Mouse (Mus musculus) heart, postnatal 0 days (tissue): ENCODE measurements around the gene Spint1. TPM values are rescaled to one million over a fixed set of nuclear protein-coding genes. Genes with fewer than 3 reads are reported as not detected.

Experiments
- ATAC-seq: fragments of 200-750 bp; cut with Nextera tagmentation; 2 replicates; pipeline ENCODE4 v1.8.0; 2017; ENCODE audit warnings: low read depth, moderate number of reproducible peaks, moderate library complexity; ENCODE audit not compliant: insufficient read depth
- DNase-seq: peaks from one replicate; pipeline ENCODE4 v3.0.0-alpha.2; 2016; ENCODE audit warnings: low spot score
- H3K27ac ChIP-seq: fragments of 300-500 bp; sonication (generic); 2 replicates; pipeline ENCODE4 v1.5.1; 2014; ENCODE audit warnings: low read depth, mild to moderate bottlenecking
- H3K27me3 ChIP-seq: fragments of 300-500 bp; sonication (generic); 2 replicates; pipeline ENCODE4 v1.6.1; 2014; ENCODE audit warnings: low read length, mixed read lengths; ENCODE audit not compliant: control insufficient read depth, insufficient read depth
- H3K36me3 ChIP-seq: fragments of 300-500 bp; sonication (generic); replicated peaks from 2 replicates; pipeline ENCODE4 v1.6.1; 2014; ENCODE audit warnings: low read length, mixed read lengths; ENCODE audit not compliant: control insufficient read depth, insufficient read depth
- H3K4me1 ChIP-seq: fragments of 300-500 bp; sonication (generic); 2 replicates; pipeline ENCODE4 v1.6.1; 2014; ENCODE audit warnings: antibody characterized with exemption; ENCODE audit not compliant: control insufficient read depth, insufficient read depth
- H3K4me2 ChIP-seq: fragments of 300-500 bp; sonication (generic); 2 replicates; pipeline ENCODE4 v1.6.1; 2014; ENCODE audit warnings: low read depth, mild to moderate bottlenecking, low read length, moderate library complexity
- H3K4me3 ChIP-seq: fragments of 300-500 bp; sonication (generic); 2 replicates; pipeline ENCODE4 v1.5.1; 2014; ENCODE audit warnings: low read depth, low read length
- H3K9ac ChIP-seq: fragments of 300-500 bp; sonication (generic); replicated peaks from 2 replicates; pipeline ENCODE4 v1.6.1; 2014; ENCODE audit warnings: low read depth, low read length, mixed read lengths
- H3K9me3 ChIP-seq: fragments of 300-500 bp; sonication (generic); replicated peaks from 2 replicates; pipeline ENCODE4 v1.6.1; 2016; ENCODE audit warnings: low read length; ENCODE audit not compliant: control insufficient read depth
- CTCF ChIP-seq: IDR thresholded peaks from 2 replicates; pipeline ENCODE4 v1.5.1; 2016; ENCODE audit warnings: antibody characterized with exemption, control low read depth, low read depth
- EP300 ChIP-seq: IDR thresholded peaks from 2 replicates; pipeline ENCODE4 v1.6.1; 2016; ENCODE audit warnings: antibody characterized with exemption, low read depth
- WGBS: fragments of 180-500 bp; shearing (Covaris S2); extraction: QIAGEN DNeasy Blood & Tissue Kit; methylation state at CpG from one replicate; pipeline ENCODE4 v1.1.7; 2014; 5-methylcytosine and 5-hydroxymethylcytosine counted together
- polyA plus RNA-seq: library from polyadenylated mRNA; unstranded; fragments of >200 nt; fragmentation: Nextera tagmentation; extraction: Ambion mirVana; gene quantifications from 2 replicates; pipeline ENCODE4 v1.2.1, GENCODE M21; 2015
- total RNA-seq: library from RNA; depleted of rRNA; stranded (reverse); fragments of >200 nt; gene quantifications from 2 replicates; pipeline ENCODE4 v1.2.3, GENCODE M21; 2014; ENCODE audit warnings: low replicate concordance

The Spint1 gene
- total and polyA plus RNA-seq, 2 experiments from 2014 or later, result 0.14 to 11.6 TPM

DNA sequence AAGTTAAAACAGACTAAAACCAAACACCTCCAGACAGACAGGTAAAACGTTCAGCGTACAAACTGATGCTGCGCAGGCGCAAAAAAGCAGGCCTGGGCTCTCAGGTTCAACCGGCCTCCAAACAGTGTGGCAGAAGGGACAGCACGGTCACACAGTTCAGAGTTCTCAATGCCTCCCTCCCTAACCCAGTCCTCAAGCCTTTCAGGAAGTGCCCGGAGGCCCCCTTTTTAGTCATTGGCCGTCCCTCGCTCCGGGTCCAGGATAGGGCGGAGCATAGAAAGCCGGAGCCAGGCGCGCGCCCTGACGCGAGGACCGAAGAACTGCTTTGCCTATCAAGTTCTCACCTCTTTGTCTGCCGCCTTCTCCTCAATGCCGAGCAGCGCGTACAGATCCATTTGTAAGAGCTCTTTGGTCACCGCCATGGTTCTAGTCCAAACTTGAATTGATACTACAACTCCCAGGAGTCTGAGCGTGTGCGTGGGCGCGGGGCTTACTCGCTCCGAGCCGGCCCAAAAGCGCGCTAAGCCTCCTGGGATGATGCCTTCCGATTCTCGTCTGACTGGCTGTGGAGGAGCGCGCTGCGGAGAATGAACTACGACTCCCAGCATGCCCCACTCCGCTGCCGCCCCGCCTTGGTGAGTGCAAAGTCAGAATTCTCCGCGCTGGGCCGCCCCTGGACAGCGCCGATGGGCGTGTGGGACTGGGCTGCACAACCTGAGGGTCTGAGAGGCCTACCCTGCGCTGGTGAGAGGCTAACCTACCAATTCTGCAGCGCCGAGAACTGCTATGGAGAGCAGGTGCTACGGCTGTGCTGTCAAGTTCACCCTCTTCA, 28.6 kb upstream of the Spint1 start, which contains the start of the genes Zfyve19 and Dnajc17:
Gene Zfyve19, plus strand, starts transcription at position 274 of the 832 bp plus-strand sequence.
Gene Dnajc17, minus strand, starts transcription at position 452 of the 832 bp plus-strand sequence.
- Histone ChIP-seq H3K27me3 (no peaks in the 10 kb centered on the region), H3K9ac (peak within 1 kb of the TSS; percentile 73), H3K4me1 (0 out of 2 replicates have a peak, but pooled peaks cover 3% of the 10 kb centered on the region), H3K36me3 (peaks cover 25% of the 10 kb centered on the region), H3K9me3 (no peaks in the 10 kb centered on the region), H3K27ac (peak within 1 kb of the TSS; percentile 88), H3K4me3 (peak within 1 kb of the TSS; percentile 90), H3K4me2 (peak within 1 kb of the TSS; percentile 87)
- ATAC-seq, result peak; percentile 97
- no peak for TF ChIP-seq EP300
- TF ChIP-seq CTCF, result no peak
- under 1% methylated on average over 51 of the region's 51 CpGs for WGBS
- DNase-seq, result peak; percentile 98

DNA sequence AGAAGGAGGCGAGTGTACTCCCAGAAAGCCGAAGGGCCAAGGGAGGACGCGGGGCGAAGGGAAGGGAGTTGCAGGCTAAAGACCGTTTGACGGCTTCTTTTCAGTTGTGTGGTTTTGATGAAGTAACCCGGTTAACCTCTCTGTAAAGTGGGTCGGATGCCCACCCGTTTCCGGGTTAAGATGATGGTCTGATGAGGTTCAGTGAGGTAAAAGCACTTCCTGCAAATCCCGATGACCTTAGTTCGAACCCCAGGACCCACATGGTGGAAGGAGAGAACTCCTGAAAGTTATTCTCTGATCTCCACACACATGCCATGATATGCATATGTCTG, 28.0 kb upstream of the Spint1 start:
- DNase-seq (no peak), ATAC-seq (no peak)
- TF ChIP-seq EP300 (no peak), CTCF (no peak)
- H3K27ac ChIP-seq, result 0 out of 2 replicates have a peak overlapping the region, but pooled peaks have one; percentile 39
- H3K9me3 ChIP-seq, result no peaks in the 10 kb centered on the region
- H3K36me3 ChIP-seq, result peaks cover 28% of the 10 kb centered on the region
- H3K4me2 ChIP-seq, result peak overlapping the region; percentile 87
- H3K4me3 ChIP-seq, result peak overlapping the region; percentile 90
- WGBS, result under 1% methylated on average over 13 of the region's 13 CpGs
- peak overlapping the region; percentile 73 for H3K9ac ChIP-seq
- H3K4me1 ChIP-seq, result 0 out of 2 replicates have a peak, but pooled peaks cover 3% of the 10 kb centered on the region
- no peaks in the 10 kb centered on the region for H3K27me3 ChIP-seq

DNA sequence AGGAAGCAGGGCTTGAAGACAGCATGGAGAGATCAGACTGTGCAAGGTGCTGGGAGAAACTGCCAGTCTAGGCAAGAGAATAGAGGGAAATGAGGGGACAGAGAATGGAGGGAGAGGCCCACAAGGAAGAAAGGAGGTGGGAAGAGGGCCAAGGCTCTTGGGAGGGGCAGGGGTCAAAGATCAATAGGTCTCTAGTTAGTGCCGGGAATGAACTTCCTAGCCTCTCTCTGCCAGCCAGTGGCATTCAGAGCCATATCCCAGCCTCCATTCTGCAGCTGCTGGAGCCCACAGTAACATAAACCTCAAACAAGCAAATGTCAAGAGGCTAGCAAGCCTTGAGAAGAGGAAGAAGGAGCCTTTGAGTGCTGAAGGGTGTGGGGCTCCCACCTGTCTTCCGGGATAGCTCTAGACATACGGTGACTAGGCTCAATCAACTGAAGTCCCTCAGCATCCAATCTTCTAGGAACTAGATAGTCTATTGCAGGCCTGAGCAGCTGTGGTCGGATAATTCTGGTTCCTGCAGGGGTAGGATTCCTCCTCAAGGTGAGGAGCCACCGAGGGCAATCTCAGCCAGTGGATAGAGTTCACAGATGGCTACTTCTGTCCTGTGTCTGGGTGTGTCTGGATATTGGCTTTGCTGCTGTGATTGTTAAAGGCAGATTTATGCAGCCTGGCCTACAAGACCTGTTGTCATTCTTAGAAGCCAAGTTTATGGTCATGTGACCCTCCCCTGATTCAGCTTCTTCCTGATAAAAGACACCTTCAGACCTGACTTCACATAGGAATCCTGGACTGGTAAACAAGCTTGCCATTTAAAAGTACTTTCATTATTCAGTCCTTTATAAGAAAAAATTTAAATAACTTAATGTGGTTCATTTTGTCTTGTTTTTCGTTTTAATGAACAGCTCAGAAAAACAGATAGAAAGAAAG, 7.1 kb upstream of the Spint1 start, which contains the start of gene Ppp1r14d:
Gene Ppp1r14d, minus strand, starts transcription at position 132 of the 930 bp plus-strand sequence.
- Histone ChIP-seq H3K27me3 (0 out of 2 replicates have a peak, but pooled peaks cover 2% of the 10 kb centered on the region), H3K4me3 (no peak within 1 kb of the TSS), H3K9me3 (no peaks in the 10 kb centered on the region), H3K4me2 (no peak within 1 kb of the TSS), H3K36me3 (no peaks in the 10 kb centered on the region), H3K27ac (no peak within 1 kb of the TSS), H3K9ac (no peak within 1 kb of the TSS), H3K4me1 (no peaks in the 10 kb centered on the region)
- no peak for DNase-seq
- 64% methylated on average over 6 of the region's 6 CpGs for WGBS
- TF ChIP-seq CTCF (no peak), EP300 (no peak)
- no peak for ATAC-seq

GRCm38 (mm10) chr2:119236682-119237209, 416 bp upstream of the Spint1 start:
- H3K36me3 ChIP-seq, result no peaks in the 10 kb centered on the region
- H3K9ac ChIP-seq, result 0 out of 2 replicates have a peak overlapping the region, but pooled peaks have one; percentile 30
- ATAC-seq, result no peak
- peak overlapping the region; percentile 82 for H3K4me2 ChIP-seq
- TF ChIP-seq CTCF (no peak), EP300 (no peak)
- H3K4me1 ChIP-seq, result peaks cover 7% of the 10 kb centered on the region; the same call in 1 of the 2 replicates
- peaks cover 48% of the 10 kb centered on the region for H3K27me3 ChIP-seq
- no peak for DNase-seq
- 12% methylated on average over 25 of the region's 25 CpGs for WGBS
- no peak overlapping the region for H3K27ac ChIP-seq
- H3K4me3 ChIP-seq, result peak overlapping the region; percentile 54
- no peaks in the 10 kb centered on the region for H3K9me3 ChIP-seq

DNA sequence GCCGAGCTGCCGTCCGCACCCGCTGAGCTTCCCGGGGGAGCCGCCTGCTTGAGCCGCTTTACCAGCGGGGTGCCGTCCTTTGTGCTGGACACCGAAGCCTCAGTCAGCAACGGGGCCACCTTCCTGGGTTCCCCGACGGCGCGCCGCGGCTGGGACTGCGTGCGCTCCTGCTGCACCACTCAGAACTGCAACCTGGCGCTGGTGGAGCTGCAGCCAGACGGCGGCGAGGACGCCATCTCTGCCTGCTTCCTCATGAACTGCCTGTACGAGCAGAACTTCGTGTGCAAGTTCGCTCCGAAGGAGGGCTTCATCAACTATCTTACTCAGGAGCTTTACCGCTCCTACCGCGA, 684 bp downstream of the Spint1 start:
- Histone ChIP-seq H3K9ac (0 out of 2 replicates have a peak overlapping the region, but pooled peaks have one; percentile 30), H3K27me3 (peaks cover 48% of the 10 kb centered on the region), H3K36me3 (no peaks in the 10 kb centered on the region), H3K4me1 (peaks cover 7% of the 10 kb centered on the region; the same call in 1 of the 2 replicates), H3K9me3 (no peaks in the 10 kb centered on the region), H3K4me3 (peak overlapping the region; percentile 54), H3K4me2 (peak overlapping the region; percentile 82), H3K27ac (no peak overlapping the region)
- TF ChIP-seq CTCF, result no peak
- no peak for TF ChIP-seq EP300
- no peak for DNase-seq
- no peak for ATAC-seq
- WGBS, result 3% methylated on average over 29 of the region's 31 CpGs
